ENCODE assay signal across 7 mouse cellular contexts in genomic region chr10:111503071-111503470, GRCm38 (mm10). TPM values are rescaled to one million over a fixed set of nuclear protein-coding genes. Genes with fewer than 3 reads are reported as not detected.
DNase-seq lines count a peak whose midpoint lies in the region; ATAC-seq lines count a peak whose summit lies in the region.

No protein-coding gene starts in this region.

- peak; percentile 87 for DNase-seq in MN1 (ENCODE audit: low spot score)
- peak; percentile 82 to 90 for DNase-seq in cerebellum, postnatal 25 days
- peak; percentile 78 for DNase-seq in heart, adult 8-10 months (ENCODE audit: low spot score)
- DNase-seq in layer of hippocampus, postnatal 10 days (ENCODE audit: low spot score in 2 of 2), result peak; percentile 84
- peak; percentile 54 to 77 for DNase-seq in spleen, adult 18-20 months

- ATAC-seq in CD4-positive, CD25-positive, alpha-beta regulatory T cell, adult 4 months, result peak; percentile 29
- peak; percentile 36 for ATAC-seq in megakaryocyte, adult 5-6 weeks (ENCODE audit: poor library complexity, severe bottlenecking)

RNA-seq across cellular contexts. Expression of gene Phlda1, which starts 3.0 kb away (rescaled TPM):
- polyA plus RNA-seq in CD4-positive, CD25-positive, alpha-beta regulatory T cell, adult 4 months (2017; shearing (Covaris generic)), result 1 to 10 TPM; 5.8 to 9.9 TPM
- total RNA-seq in heart, adult 8-10 months (2022), result 10 to 100 TPM; 10.5 to 18.1 (median 12.4) TPM
- total RNA-seq in layer of hippocampus, postnatal 10 days (2021), result 10 to 100 TPM; 23.1 to 23.5 TPM
- 8.6 and 9.1 TPM in 2 replicates for total RNA-seq in megakaryocyte, adult 5-6 weeks (2015)
- 0.84 and 1.2 TPM in 2 replicates for total RNA-seq in megakaryocyte, adult 5-6 weeks (2017)

RNA-seq across cellular contexts. Expression of gene Nap1l1, which starts 30.0 kb away (rescaled TPM):
- 100 to 1,000 TPM; 105 to 108 TPM for polyA plus RNA-seq in CD4-positive, CD25-positive, alpha-beta regulatory T cell, adult 4 months (2017; shearing (Covaris generic))
- 10 to 100 TPM; 59.4 to 73.3 (median 66.5) TPM for total RNA-seq in heart, adult 8-10 months (2022)
- 100 to 1,000 TPM; 202 to 209 TPM for total RNA-seq in layer of hippocampus, postnatal 10 days (2021)
- 369 and 375 TPM in 2 replicates for total RNA-seq in megakaryocyte, adult 5-6 weeks (2015)
- total RNA-seq in megakaryocyte, adult 5-6 weeks (2017), result 346 and 431 TPM in 2 replicates

Comparison
In these comparisons a context has a peak if more than half of its experiments do, and no peak if none do; other contexts are left out.
1. Peak in every context shown above with its lines: DNase-seq and ATAC-seq.